Mouse (Mus musculus) layer of hippocampus, adult 9-11 months (tissue): ENCODE results near the gene Rab9b.
A peak's percentile ranks its signal among the peaks of the same experiment; 100 is the strongest.

Experiments used
- DNase-seq: peaks from one replicate; pipeline ENCODE4 v3.0.0; 2022

The Rab9b gene

GRCm38 (mm10) chrX:136868061-136869040 lies at the start of gene Rab9b:
Gene Rab9b (minus strand): TSS chrX:136868755.
- peak; percentile 25 for DNase-seq

- DNase-seq: no peak
Measured at GRCm38 (mm10) chrX:136904369-136904768, 35.8 kb upstream of the Rab9b start.

GRCm38 (mm10) chrX:136895757-136896156 lies 27.2 kb upstream of the Rab9b start:
- peak; percentile 12 for DNase-seq

- no peak for DNase-seq
Measured at GRCm38 (mm10) chrX:136850300-136850699, 18.3 kb downstream of the Rab9b start.

GRCm38 (mm10) chrX:136828610-136829009 lies 39.9 kb downstream of the Rab9b start:
- DNase-seq: peak; percentile 5

GRCm38 (mm10) chrX:136825016-136825415 lies 43.5 kb downstream of the Rab9b start:
- peak; percentile 14 for DNase-seq

GRCm38 (mm10) chrX:136822371-136822770 lies 46.2 kb downstream of the Rab9b start, which contains the start of gene Plp1:
Gene Plp1 (plus strand): TSS chrX:136822671.
- no peak for DNase-seq

GRCm38 (mm10) chrX:136820250-136820649 lies 48.3 kb downstream of the Rab9b start:
- DNase-seq: peak; percentile 74

- peak; percentile 11 for DNase-seq
Measured at GRCm38 (mm10) chrX:136819752-136820151, 48.8 kb downstream of the Rab9b start.
